Mouse (Mus musculus) ES-Bruce4 (cell line): ENCODE measurements around the gene Cntnap2.

ENCODE experiments used
- CTCF ChIP-seq: IDR thresholded peaks from one replicate; pipeline ENCODE4 v1.8.1; 2011; ENCODE audit warnings: low read depth, low read length
- POLR2A ChIP-seq: IDR thresholded peaks from one replicate; pipeline ENCODE4 v1.8.1; 2011; ENCODE audit warnings: low read length; ENCODE audit not compliant: insufficient read depth

- TF ChIP-seq POLR2A (no peak), CTCF (no peak)
Measured at GRCm38 (mm10) chr6:46612365-46612764, 1553.2 kb downstream of the Cntnap2 start.
